Comparison of ENCODE assay signal across 8 mouse cellular contexts in the genomic region with DNA sequence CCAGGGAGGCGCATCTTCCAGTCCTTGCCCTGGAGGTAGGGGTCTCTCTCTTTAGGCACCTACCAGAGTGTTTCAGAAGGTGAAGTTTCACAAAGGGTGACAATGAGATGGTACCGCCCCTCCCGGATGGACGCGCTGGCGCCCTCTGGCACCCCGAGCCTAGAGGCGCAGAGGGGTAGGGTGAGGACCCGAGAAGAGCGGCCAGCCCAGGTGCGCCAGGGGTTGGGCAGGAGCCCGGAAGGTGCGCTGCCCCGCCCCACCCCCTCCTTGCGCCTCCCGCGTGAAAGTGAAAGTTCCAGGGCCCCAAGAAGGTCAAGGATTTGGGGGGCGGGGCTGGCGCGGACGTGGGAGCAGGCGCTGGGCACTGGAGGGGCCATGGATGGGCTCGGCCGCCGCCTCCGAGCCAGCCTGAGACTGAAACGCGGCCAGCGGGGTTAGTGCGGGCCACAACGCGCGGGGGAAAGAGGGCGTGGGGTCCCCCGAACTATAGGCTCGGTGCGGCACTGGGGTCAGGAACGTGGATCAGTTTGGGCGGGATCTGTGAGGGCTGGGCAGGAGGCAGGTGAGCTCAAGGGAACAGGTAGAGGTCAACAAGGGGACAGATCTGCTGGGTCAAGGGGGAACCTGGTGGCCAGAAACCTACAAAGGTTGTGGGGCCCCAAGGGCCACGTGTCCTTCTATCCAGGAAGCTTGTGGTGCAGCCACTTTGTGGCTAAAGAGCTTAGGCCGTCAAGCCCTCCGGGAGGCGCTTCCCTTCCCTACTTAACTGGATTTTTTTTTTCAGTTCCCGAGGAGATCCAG. TPM values are rescaled to one million over a fixed set of nuclear protein-coding genes. Genes with fewer than 3 reads are reported as not detected.
DNase-seq lines count a peak whose midpoint lies in the region; ATAC-seq and TF ChIP-seq lines count a peak whose summit lies in the region.

Dennd2d (plus strand) TSS at position 125 of the 801 bp plus-strand sequence.

- peak within 1 kb of the TSS; percentile 64 for H3K9ac ChIP-seq in forebrain, embryonic 11.5 days (ENCODE audit: low read length)
- H3K9ac ChIP-seq in intestine, embryonic 15.5 days: peak within 1 kb of the TSS; percentile 66
- peak within 1 kb of the TSS; percentile 79 for H3K9ac ChIP-seq in liver, postnatal 0 days (replicated peaks)
- peak within 1 kb of the TSS; percentile 59 for H3K9ac ChIP-seq in neural tube, embryonic 13.5 days

- H3K36me3 ChIP-seq in forebrain, embryonic 11.5 days (ENCODE audit: control insufficient read depth, insufficient read depth, low read length): no peaks in the 10 kb centered on the region
- H3K36me3 ChIP-seq in intestine, embryonic 15.5 days: no peaks in the 10 kb centered on the region
- no peaks in the 10 kb centered on the region for H3K36me3 ChIP-seq in liver, postnatal 0 days (replicated peaks; ENCODE audit: insufficient read depth, low read length)
- no peaks in the 10 kb centered on the region for H3K36me3 ChIP-seq in neural tube, embryonic 13.5 days

- H3K27me3 ChIP-seq in forebrain, embryonic 11.5 days (ENCODE audit: control insufficient read depth, insufficient read depth, low read length): no peaks in the 10 kb centered on the region
- H3K27me3 ChIP-seq in intestine, embryonic 15.5 days (replicated peaks): no peaks in the 10 kb centered on the region
- no peaks in the 10 kb centered on the region for H3K27me3 ChIP-seq in liver, postnatal 0 days (ENCODE audit: insufficient read depth, low read length)
- peaks cover 20% of the 10 kb centered on the region for H3K27me3 ChIP-seq in neural tube, embryonic 13.5 days

- ATAC-seq in forebrain, embryonic 11.5 days (replicated peaks; ENCODE audit: low FRiP score): peak; percentile 81
- ATAC-seq in intestine, embryonic 15.5 days: peak; percentile 80
- ATAC-seq in liver, postnatal 0 days: peak; percentile 67
- ATAC-seq in neural tube, embryonic 13.5 days (ENCODE audit: low read depth): peak; percentile 40; the same call in 1 of the 2 replicates

- no peak for TF ChIP-seq EP300 in liver, postnatal 0 days (IDR thresholded peaks at IDR 0.05; ENCODE audit: low read depth)

- DNase-seq in CD4-positive helper T cell, adult 2 months (ENCODE audit: low read depth, low spot score): peak; percentile 79
- peak; percentile 14 for DNase-seq in NIH3T3 (ENCODE audit: low read depth)
- DNase-seq in forebrain, embryonic 11.5 days (ENCODE audit: low spot score): peak; percentile 65
- DNase-seq in liver, postnatal 0 days: peak; percentile 69
- peak; percentile 72 for DNase-seq in urinary bladder, postnatal 14 days (ENCODE audit: low spot score)
- no peak for DNase-seq in left cerebral cortex, postnatal 14 days (ENCODE audit: low spot score in 2 of 2)

- H3K4me2 ChIP-seq in forebrain, embryonic 11.5 days (ENCODE audit: low read depth, low read length, severe bottlenecking): peak within 1 kb of the TSS; percentile 97
- peak within 1 kb of the TSS; percentile 88 for H3K4me2 ChIP-seq in intestine, embryonic 15.5 days (replicated peaks)
- H3K4me2 ChIP-seq in liver, postnatal 0 days (ENCODE audit: low read depth, low read length): peak within 1 kb of the TSS; percentile 92
- peak within 1 kb of the TSS; percentile 87 for H3K4me2 ChIP-seq in neural tube, embryonic 13.5 days

- peak within 1 kb of the TSS; percentile 50 for H3K4me3 ChIP-seq in forebrain, embryonic 11.5 days (ENCODE audit: low read depth, low read length)
- H3K4me3 ChIP-seq in intestine, embryonic 15.5 days (replicated peaks): peak within 1 kb of the TSS; percentile 67
- peak within 1 kb of the TSS; percentile 82 for H3K4me3 ChIP-seq in liver, postnatal 0 days (ENCODE audit: low read depth, low read length)
- peak within 1 kb of the TSS; percentile 52 for H3K4me3 ChIP-seq in neural tube, embryonic 13.5 days

- TF ChIP-seq CTCF in liver, postnatal 0 days (IDR thresholded peaks at IDR 0.05; ENCODE audit: low read depth): peak; percentile 50

- intact Hi-C loops in left cerebral cortex, postnatal 14 days (cut with DNase I): no loop called here

- WGBS in forebrain, embryonic 11.5 days: 2% methylated on average over 44 of the region's 44 CpGs
- WGBS in intestine, embryonic 15.5 days: under 1% methylated on average over 44 of the region's 44 CpGs
- WGBS in liver, postnatal 0 days (ENCODE audit: insufficient replicate concordance): under 1% methylated on average over 27 of the region's 44 CpGs
- WGBS in neural tube, embryonic 13.5 days: 4% methylated on average over 43 of the region's 44 CpGs

- H3K9me3 ChIP-seq in forebrain, embryonic 11.5 days (ENCODE audit: control insufficient read depth, low read length): no peaks in the 10 kb centered on the region
- no peaks in the 10 kb centered on the region for H3K9me3 ChIP-seq in intestine, embryonic 15.5 days
- no peaks in the 10 kb centered on the region for H3K9me3 ChIP-seq in liver, postnatal 0 days (ENCODE audit: low read length)
- no peaks in the 10 kb centered on the region for H3K9me3 ChIP-seq in neural tube, embryonic 13.5 days

- no peak within 1 kb of the TSS for H3K27ac ChIP-seq in forebrain, embryonic 11.5 days (ENCODE audit: low read depth, low read length)
- H3K27ac ChIP-seq in intestine, embryonic 15.5 days: peak within 1 kb of the TSS; percentile 76
- H3K27ac ChIP-seq in liver, postnatal 0 days (ENCODE audit: low read depth): peak within 1 kb of the TSS; percentile 83
- no peak within 1 kb of the TSS for H3K27ac ChIP-seq in neural tube, embryonic 13.5 days (replicated peaks)

- H3K4me1 ChIP-seq in forebrain, embryonic 11.5 days (replicated peaks; ENCODE audit: control insufficient read depth, insufficient read depth, low read length): no peaks in the 10 kb centered on the region; the same call in 1 of the 2 replicates
- no peaks in the 10 kb centered on the region for H3K4me1 ChIP-seq in intestine, embryonic 15.5 days (replicated peaks)
- H3K4me1 ChIP-seq in liver, postnatal 0 days (ENCODE audit: insufficient read depth): peaks cover 23% of the 10 kb centered on the region
- peaks cover 8% of the 10 kb centered on the region for H3K4me1 ChIP-seq in neural tube, embryonic 13.5 days (replicated peaks)

RNA-seq across cellular contexts. Expression of gene Dennd2d, which starts in this region (rescaled TPM):
- 0.48 and 0.95 TPM in 2 replicates for polyA plus RNA-seq in forebrain, embryonic 11.5 days (2014; fragmentation: Nextera tagmentation; extraction: Ambion mirVana)
- polyA plus RNA-seq in intestine, embryonic 15.5 days (2015; fragmentation: Nextera tagmentation; extraction: Ambion mirVana): 18.9 and 24.4 TPM in 2 replicates
- polyA plus RNA-seq in liver, postnatal 0 days (2015; fragmentation: Nextera tagmentation; extraction: Ambion mirVana): 7.6 and 7.7 TPM in 2 replicates
- polyA plus RNA-seq in neural tube, embryonic 13.5 days (2015; fragmentation: Nextera tagmentation; extraction: Ambion mirVana): 0.15 and 0.55 TPM in 2 replicates
- under 1 TPM in 1 of 2 experiments, not detected in 1; 0.31 TPM for total RNA-seq in left cerebral cortex, postnatal 14 days (2021)

Comparison
In these comparisons a context has a peak if more than half of its experiments do, and no peak if none do; other contexts are left out.
1. Peak in DNase-seq, ATAC-seq, H3K4me3 ChIP-seq, H3K9ac ChIP-seq and H3K4me2 ChIP-seq in forebrain, embryonic 11.5 days; RNA of the gene not detected or under 1 TPM.
2. Peak in ATAC-seq, H3K4me3 ChIP-seq, H3K9ac ChIP-seq and H3K4me2 ChIP-seq in neural tube, embryonic 13.5 days; RNA of the gene not detected or under 1 TPM.
3. DNase-seq: peak in CD4-positive helper T cell, adult 2 months (single experiment), NIH3T3 (single experiment), liver, postnatal 0 days (single experiment) and urinary bladder, postnatal 14 days (single experiment); none in left cerebral cortex, postnatal 14 days (0 of 2).
4. H3K27ac ChIP-seq: peak in intestine, embryonic 15.5 days (single experiment) and liver, postnatal 0 days (single experiment); none in forebrain, embryonic 11.5 days (single experiment) and neural tube, embryonic 13.5 days (single experiment).
5. Peak in every context shown above with its lines, with median percentiles within 50 percentile points of each other: ATAC-seq, H3K4me2 ChIP-seq, H3K4me3 ChIP-seq and H3K9ac ChIP-seq.